Mouse (Mus musculus) gonadal fat pad, adult 2 months (tissue): Measurements from ENCODE around the gene Tfap2e. TPM values are rescaled to one million over a fixed set of nuclear protein-coding genes. Genes with fewer than 3 reads are reported as not detected.

Experiments
- DNase-seq: peaks from one replicate; pipeline ENCODE4 v3.0.0-alpha.2; 2012; ENCODE audit warnings: low read depth
- polyA plus RNA-seq: library from polyadenylated mRNA; depleted of rRNA; stranded (reverse); fragments of >200 nt; gene quantifications from 2 replicates; pipeline ENCODE4 v1.2.3, GENCODE M21; 2012

The Tfap2e gene
- polyA plus RNA-seq, 1 experiment: not detected

GRCm38 (mm10) chr4:126752024-126752607, 16.1 kb upstream of the Tfap2e start:
- no peak for DNase-seq

DNA sequence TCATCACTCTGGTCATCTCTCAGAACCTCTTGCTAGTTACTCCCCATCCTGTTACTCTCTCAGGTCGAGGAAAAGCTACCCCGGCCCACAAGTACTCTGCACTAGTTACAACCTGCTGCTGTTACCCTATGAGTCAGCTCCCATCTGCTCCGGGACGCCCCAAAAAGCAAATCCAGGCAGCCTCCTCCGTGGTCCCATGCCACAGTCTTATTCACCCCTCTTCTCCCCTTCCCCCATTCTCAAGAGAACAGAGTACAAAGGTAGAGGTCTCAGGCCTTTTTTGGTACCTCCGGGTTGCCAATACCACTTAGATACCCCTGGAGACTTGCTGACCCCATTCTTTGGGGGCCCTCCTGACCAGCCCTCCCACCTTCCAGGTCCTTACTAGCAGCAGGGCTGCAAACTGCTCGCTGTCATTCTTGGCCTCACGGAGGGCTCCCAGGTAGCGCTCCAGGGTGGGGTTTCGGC, 15.6 kb upstream of the Tfap2e start:
- DNase-seq: no peak

- no peak for DNase-seq
These were observed 15.0 kb upstream of the Tfap2e start for GRCm38 (mm10) chr4:126750863-126751555.

DNA sequence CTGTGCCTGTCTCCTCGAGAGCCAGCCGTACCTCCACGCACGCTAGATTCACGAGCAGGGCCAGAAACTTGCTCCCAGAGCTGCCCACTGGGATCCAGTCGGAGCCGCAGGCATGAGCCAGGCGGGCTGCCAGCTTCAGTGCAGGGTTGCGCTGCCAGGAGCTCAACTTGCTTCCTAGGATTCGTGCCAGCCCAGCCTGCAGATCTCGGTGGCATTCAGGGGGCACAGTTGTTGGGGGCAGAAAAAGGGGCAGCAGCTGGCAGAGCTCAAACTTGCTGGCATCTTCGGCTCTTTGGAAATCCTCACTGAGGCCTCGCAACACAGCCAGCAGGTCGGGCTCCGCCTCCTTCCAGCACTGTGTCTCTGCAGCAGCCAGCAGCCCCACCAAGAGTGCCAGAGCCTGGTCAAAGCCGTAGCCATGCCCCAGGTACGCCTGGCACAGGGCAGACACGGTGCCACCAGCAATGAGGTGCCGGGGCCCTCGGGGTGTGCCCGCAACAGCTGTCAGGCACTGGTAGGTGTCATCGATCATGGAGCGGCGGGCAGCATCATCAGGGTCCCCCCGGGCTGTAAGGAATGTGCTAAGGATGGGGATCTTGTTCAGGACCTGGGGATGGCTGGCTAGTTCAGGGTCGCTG, 14.1 kb upstream of the Tfap2e start:
- no peak for DNase-seq

DNA sequence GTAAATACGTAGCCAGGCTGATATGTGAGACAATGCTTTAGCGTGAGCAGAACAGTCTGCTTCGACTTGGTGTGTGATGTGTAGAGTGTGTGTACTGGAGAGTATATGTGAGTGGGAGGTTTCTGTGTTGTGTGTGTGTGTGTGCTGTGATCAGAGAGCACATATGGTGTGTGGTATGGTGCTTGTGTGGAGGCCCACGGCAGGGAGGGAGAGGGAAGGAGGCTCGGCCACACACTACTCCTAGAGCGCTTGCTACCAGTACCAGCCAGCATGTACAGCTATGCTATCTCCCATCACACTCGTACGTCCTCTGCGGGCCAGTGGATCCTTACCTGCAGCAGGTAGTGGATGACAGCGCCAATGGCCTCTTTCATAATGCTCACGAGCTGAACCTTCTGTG, 13.5 kb upstream of the Tfap2e start:
- DNase-seq: no peak

DNA sequence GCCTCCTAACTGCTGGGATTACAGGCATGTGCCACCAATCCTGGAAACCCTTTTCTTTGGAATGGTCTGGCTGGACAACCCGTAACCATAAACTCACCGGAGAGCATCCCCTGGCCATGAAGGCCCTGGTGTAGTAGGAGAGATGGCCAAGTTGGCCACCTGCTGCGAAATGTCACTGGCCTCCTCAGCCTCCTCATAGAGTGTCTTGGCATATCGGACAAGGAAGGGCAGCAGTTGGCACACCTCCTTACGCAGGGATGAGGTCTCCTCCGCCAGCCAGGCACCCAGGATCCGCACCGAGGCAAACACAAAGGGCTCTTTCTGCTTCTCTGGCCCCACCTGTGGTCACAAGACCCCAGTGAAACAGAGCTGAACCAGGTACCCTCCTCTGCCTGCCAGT, 12.3 kb upstream of the Tfap2e start:
- DNase-seq: no peak

DNA sequence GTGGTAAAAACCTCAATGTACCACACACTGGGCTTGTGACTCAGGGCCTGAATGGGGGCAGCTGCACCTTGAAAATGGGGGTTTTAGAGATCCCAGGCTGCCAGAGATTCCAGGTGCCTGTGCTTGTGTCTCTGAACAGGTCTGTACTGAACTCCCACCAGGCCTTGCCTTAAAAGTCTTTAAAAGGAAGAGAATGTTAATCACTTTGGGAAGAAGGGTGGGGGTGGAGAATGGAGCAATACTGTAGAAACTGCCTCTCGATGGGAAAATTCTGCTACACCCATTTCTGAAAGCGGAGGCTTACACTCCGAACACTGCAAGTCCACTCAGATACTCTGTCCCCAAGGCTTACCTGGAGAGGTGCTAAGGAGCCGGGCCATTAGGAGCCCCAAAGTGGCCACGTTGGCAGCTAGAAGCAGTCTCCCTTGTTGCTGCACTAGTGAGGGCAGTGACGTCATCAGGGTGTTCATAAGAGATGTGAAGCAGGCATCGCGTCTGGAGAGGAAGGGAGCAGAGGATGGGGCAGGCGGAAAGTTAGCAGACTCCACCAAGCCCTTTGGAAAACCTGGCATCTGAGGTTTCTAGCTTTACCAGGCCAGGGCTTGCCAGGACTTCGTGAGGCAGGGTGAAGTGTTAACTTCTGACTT, 10.3 kb upstream of the Tfap2e start:
- DNase-seq: no peak

DNA sequence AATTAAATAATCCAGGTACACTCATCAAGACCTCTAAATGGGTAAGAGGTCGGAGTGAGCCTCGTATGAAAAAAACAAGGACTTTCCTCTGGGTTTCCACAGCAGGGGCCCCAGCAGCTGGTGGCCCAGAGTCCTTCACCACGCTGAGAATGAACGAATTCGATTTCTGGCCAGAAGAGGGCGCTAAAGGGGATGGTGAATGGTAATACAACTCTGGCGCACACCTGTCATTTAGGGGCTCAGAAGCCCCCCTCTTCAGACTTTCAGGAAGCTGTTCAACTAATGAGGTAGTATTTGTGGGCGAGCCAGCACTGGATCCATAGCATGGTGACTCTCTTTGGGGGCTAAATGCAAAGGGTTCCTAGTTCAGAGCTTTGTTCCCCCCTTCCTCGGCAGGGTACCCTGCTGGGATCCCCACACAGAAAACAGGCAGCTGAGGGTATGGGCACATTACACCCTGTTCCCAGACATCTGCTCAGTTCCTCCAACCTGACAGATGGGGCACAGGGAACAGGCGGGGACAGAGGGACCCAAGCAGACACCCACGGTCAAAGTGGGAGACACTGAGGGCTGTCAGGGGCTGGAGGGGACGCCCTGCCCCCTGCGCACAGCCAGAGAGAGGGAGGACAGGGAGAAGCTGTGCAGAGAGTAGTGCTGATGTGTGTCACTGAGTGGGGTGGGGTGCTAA, 9.6 kb upstream of the Tfap2e start:
- DNase-seq: no peak

DNA sequence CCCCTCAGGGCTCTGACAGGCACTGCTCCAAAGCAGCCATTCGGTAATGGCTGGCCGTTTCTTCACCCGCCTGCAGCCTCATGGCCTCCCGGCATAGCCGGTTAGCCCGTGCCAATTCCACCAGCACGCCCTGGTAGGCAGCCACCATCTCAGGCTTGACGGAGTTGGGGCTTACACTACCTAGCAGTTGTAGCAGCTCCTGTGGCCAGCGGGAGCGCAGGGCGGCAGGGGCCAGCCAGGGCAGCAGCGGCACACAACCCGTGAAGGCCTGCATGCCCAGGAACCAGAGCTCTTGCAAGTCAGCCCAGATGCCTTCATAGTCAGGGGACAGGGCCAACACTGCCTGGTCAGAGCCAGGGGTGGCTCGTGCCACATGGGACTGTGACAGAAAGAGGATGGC, 8.8 kb upstream of the Tfap2e start:
- no peak for DNase-seq

GRCm38 (mm10) chr4:126743713-126744112, 7.7 kb upstream of the Tfap2e start:
- DNase-seq: no peak

- DNase-seq: no peak
These were observed 6.9 kb upstream of the Tfap2e start for GRCm38 (mm10) chr4:126742976-126743375.

- no peak for DNase-seq
These were observed 5.4 kb upstream of the Tfap2e start for GRCm38 (mm10) chr4:126741448-126741847.

DNA sequence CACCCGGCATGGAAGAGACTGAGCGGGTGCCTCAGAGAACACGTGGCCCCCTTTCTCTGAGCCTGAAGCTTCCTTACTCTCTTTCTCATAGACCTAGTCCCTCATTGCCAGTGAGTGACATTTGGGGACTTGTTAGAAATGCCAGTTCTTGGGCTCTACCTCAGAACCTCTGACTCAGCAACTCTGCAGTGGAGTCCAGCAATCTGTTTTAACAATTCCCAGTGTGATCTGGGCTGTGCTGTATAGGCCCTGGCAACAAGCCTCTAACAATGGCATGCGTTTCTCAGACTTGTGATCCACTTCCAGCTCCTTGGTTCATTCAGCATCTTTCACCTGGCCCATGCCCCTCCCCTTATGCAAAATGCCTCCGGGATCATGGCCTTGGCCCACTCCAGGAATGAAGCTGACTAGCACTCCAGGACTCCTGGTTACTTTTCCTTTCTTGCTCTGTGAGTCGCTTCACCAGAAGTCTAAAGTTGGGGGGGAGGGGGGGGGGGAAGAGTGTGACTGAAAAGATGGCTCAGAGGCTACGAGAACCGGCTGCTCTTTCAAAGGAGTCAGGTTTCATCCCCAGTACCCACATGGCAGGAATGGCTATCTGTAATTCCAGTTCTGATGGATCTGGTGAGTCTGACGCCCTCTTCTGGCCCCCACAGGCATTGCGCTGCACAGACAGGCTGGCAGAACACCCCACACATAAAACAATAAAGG, 4.1 kb upstream of the Tfap2e start:
- no peak for DNase-seq

DNA sequence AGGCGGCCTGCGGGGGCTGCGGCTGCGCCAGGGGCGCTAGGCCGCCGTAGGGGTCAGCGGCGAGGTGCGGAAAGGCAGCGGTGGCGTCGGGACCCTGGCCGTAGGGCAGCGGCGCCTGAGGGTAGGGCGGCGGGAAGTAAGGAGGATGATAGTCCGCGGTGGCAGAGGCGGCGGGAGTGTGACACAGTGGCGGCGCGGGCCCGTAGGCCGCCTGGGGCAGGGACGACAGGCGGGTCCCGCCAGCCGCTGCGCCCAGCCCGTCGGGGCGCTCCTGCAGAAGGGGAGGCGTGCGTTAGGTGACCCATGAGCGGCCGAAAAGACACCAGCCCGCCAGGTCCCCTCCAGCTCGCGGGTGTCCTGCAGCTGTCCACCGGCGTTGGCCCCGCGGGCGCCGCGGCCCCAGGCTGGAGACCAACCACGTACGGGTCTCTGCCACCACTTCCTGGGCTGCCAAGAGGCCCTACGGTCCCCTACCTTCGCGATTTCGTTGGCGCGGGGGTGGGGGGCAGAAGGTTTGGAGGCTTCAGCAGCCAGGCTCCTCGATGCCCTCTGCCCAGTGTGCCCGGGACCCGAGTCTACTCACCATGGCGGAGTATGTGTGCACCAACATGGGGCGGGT, 549 bp downstream of the Tfap2e start:
- DNase-seq: no peak

DNA sequence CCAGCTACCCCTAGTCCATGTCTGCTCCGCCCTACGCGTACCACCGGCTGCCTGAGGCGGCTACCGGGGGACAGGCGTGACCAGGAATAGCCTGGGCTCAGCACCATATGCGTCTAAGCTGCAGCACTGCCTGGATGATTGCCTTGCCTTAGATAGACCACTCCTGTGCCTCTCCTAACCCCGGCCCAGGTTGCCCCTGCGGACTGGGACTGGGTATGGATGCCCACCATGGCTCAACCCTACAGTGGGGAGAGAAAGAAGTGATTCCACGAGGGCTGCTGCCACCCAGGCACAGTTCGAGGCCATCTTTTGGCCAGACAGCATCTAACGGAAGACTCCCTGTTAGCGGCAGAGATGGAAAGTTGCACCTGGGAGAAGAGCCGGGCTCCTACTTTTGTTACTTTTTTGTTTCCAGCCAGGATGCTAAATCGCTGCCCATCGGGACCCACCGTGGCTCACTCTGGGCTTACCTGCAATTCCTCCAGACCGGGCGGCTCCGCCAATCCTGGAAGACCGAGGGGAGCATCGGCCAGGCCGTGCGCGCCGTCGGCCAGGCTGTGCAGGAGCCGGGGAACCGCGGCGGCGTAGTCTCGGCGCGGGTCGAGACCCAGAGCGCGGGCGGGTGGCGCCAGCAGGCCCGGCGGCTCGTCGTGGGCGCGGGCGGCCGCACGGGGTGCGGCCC, 1.2 kb downstream of the Tfap2e start:
- DNase-seq: no peak

- no peak for DNase-seq
These were observed 1.9 kb downstream of the Tfap2e start for GRCm38 (mm10) chr4:126734001-126734603.

GRCm38 (mm10) chr4:126732531-126733380, 3.3 kb downstream of the Tfap2e start:
- DNase-seq: no peak

DNA sequence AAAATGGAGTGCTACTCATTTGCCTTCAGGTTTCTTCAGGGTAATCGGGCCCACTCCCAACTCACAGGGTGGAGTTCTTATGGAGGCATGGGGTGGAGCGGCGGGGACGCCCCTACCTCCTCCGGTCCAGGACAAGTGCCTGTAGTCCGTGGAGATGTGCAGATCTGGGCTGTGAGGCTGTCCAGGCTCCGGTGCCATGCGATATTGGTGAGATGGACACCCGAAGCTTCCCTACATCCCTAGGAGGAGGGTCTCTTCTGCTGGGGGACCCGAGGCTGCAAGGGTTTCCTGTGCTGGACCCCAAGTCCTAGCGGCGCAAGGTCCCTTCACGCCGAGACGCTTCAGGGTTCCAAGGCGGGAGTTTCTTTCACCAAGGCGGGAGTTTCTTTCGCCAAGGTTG, 3.9 kb downstream of the Tfap2e start:
- DNase-seq: no peak

GRCm38 (mm10) chr4:126707439-126707826, 28.6 kb downstream of the Tfap2e start:
- DNase-seq: no peak
